Mouse (Mus musculus) natural killer cell, adult 2 months (primary cell): ENCODE results near the gene Pdzrn4.

Experiments
- DNase-seq, 2 experiments: peaks; one replicate each; pipeline ENCODE4 v3.0.0; 2022; ENCODE audit warnings: low spot score in 2 of 2

The Pdzrn4 gene

GRCm38 (mm10) chr15:92739887-92740286, 343.2 kb downstream of the Pdzrn4 start:
- no peak for DNase-seq

- DNase-seq = no peak
Observed at GRCm38 (mm10) chr15:92743624-92744023, 346.9 kb downstream of the Pdzrn4 start.

- no peak for DNase-seq
Observed at GRCm38 (mm10) chr15:92746081-92746480, 349.4 kb downstream of the Pdzrn4 start.

DNA sequence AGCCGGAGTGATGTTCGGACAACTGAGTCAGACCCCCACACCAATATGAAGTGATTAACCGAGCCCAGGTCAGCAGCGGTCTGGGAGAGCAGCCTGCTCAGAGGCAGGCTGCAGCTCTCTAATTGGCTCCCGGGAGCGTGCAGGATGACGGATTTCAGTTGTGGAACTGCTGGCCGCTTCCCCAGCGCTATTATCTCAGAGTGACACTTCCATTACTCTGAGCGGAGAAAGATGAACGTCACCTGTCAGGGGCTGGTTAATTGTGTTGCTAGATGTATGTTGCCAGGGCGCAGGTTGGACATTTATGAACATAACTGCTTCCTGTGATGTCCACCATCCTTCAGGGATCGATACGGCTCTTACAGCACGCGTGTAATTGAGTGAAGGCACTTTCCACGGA, 355.5 kb downstream of the Pdzrn4 start:
- DNase-seq = no peak

- DNase-seq = no peak
Observed at GRCm38 (mm10) chr15:92752578-92752977, 355.9 kb downstream of the Pdzrn4 start.

DNA sequence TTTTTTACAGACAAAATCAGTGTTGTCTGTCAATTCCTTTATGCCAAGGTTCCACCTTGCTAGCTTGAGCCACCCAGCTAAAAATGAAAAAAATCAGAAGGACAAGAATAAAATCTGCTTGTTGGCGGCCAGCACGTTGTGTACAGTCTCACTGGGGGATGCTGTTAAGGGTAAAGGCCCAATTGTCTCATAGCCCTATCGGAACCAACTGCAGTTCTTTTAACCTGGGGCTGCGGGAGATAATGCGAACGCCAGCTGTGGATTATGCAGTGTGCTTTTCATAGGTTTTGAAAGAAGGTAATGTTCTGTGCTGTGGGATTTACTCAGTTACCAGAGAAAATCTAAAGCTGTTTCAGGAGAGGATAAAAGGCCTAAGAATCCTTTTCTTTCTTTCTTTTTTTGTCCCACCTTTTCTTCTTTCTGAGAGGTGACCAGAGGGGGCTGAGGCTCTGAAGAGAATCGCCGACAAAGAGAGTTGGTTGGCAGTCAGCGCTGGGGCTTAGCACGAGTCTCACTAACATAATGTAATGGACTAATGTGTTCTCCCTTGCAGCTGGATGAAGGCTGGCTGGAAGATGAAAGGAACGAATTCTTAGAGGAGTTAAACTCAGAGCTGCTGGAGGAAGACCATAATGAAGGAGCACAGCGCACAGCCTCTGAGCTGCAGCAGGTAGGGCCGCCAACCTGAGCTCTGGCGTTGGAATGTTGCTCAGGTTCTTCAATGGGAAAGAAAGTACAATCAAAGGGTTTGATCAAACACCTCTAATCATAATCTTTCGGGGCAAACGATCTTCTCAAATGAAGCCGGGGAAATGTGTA, 360.6 kb downstream of the Pdzrn4 start:
- DNase-seq = no peak

DNA sequence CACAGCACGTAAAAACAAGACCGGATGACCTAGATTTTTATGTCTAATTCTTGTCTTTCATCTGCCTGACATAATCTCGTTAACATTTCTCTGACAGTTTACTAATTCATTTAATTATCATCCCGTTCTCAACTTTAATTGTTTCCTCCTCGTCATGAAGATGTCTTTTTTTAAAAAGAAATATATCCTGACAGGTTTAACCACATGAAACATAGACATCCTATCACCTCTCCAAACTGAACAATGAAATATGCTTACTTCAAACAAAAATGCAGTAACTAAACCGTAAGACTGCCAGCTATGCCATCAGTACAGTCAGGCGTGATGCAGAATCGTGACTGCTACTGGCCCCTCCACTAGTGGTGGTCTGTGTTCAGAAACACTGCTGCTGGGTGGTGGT, 362.3 kb downstream of the Pdzrn4 start:
- DNase-seq = no peak

DNA sequence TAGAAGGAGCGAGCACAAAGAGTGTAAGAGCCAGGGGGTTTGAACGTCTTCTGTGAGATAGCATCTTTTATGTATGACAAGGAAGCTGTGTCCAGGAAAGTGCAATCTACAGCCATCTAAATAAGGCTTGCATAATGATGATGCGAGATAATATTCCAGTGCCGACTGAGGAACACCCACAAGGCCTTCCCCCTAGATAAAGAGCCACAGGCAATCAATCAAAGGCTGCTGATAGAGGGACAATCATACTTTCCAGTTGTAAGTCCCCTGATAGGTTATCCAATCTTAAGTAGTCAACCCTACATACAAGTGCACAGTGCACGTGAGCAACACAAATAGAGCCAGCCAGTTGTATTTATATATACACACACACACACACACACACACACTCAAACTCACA, 366.6 kb downstream of the Pdzrn4 start:
- DNase-seq = no peak

GRCm38 (mm10) chr15:92769535-92769934, 372.9 kb downstream of the Pdzrn4 start:
- DNase-seq = no peak

- no peak for DNase-seq
Observed at GRCm38 (mm10) chr15:92788036-92788435, 391.4 kb downstream of the Pdzrn4 start.

GRCm38 (mm10) chr15:92794275-92794674, 397.6 kb downstream of the Pdzrn4 start:
- DNase-seq = no peak

DNA sequence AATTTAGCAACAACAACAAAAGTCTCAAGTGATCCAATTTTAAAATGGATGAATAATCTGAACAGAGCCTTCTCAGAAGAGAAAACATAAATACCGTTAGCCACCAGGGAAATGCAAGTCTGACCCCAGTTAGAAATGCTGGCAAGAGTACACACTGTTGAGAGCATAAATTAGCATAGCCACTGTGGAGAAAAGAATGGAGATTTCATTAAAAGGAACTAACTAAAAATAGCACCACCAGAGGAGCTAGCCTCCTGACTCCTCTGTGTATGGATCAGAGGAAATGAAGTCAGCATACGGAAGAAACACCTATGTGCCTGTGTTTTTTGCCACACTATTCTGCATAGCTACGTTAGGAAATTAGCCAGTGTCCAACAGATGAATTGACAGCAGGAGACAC, 409.3 kb downstream of the Pdzrn4 start:
- DNase-seq = no peak

GRCm38 (mm10) chr15:92806352-92806751, 409.7 kb downstream of the Pdzrn4 start:
- DNase-seq = no peak
